Mouse (Mus musculus) cerebellum, adult 2 months (tissue): Measurements from ENCODE around the gene Amz1.

ENCODE experiments used
- CTCF ChIP-seq: fragments of 200-500 bp; IDR thresholded peaks from 2 replicates; pipeline ENCODE4 v1.5.1; 2011; ENCODE audit warnings: low read depth, mild to moderate bottlenecking, control low read depth, low read length, moderate library complexity, borderline replicate concordance; ENCODE audit not compliant: insufficient read depth
- POLR2A ChIP-seq: fragments of 200-500 bp; IDR thresholded peaks from 2 replicates; pipeline ENCODE4 v1.6.1; 2011; ENCODE audit warnings: low read length, control low read depth, borderline replicate concordance; ENCODE audit not compliant: insufficient read depth

GRCm38 (mm10) chr5:140701661-140702060 lies 22.3 kb upstream of the Amz1 start:
- TF ChIP-seq CTCF (no peak), POLR2A (no peak)
